Mouse (Mus musculus) forebrain, embryonic 15.5 days (tissue): ENCODE results near the gene Rai14. TPM values are rescaled to one million over a fixed set of nuclear protein-coding genes. Genes with fewer than 3 reads are reported as not detected.

Experiments used
- ATAC-seq: fragments of 200-750 bp; cut with Nextera tagmentation; replicated peaks from 2 replicates; pipeline ENCODE4 v1.8.0; 2017; ENCODE audit warnings: mild to moderate bottlenecking, moderate TSS enrichment, moderate library complexity
- H3K27ac ChIP-seq: fragments of 300-500 bp; sonication (generic); replicated peaks from 2 replicates; pipeline ENCODE4 v1.5.1; 2015; ENCODE audit warnings: mild to moderate bottlenecking, inconsistent platforms
- H3K27me3 ChIP-seq: fragments of 300-500 bp; sonication (generic); 2 replicates; pipeline ENCODE4 v1.6.1; 2015; ENCODE audit warnings: inconsistent platforms
- H3K36me3 ChIP-seq: fragments of 300-500 bp; sonication (generic); 2 replicates; pipeline ENCODE4 v1.6.1; 2015; ENCODE audit warnings: mild to moderate bottlenecking, inconsistent platforms
- H3K4me1 ChIP-seq: fragments of 300-500 bp; sonication (generic); 2 replicates; pipeline ENCODE4 v1.6.1; 2015; ENCODE audit warnings: inconsistent platforms
- H3K4me2 ChIP-seq: fragments of 300-500 bp; sonication (generic); replicated peaks from 2 replicates; pipeline ENCODE4 v1.6.1; 2015; ENCODE audit warnings: mild to moderate bottlenecking, inconsistent platforms
- H3K4me3 ChIP-seq: fragments of 300-500 bp; sonication (generic); 2 replicates; pipeline ENCODE4 v1.5.1; 2015; ENCODE audit warnings: mild to moderate bottlenecking, inconsistent platforms
- H3K9ac ChIP-seq: fragments of 300-500 bp; sonication (generic); replicated peaks from 2 replicates; pipeline ENCODE4 v1.6.1; 2015; ENCODE audit warnings: mild to moderate bottlenecking, inconsistent platforms
- H3K9me3 ChIP-seq: fragments of 300-500 bp; sonication (generic); 2 replicates; pipeline ENCODE4 v1.6.1; 2016; ENCODE audit warnings: inconsistent platforms
- WGBS: fragments of 180-500 bp; shearing (Covaris S2); methylation state at CpG from one replicate; pipeline ENCODE4 v1.1.7; 2015; ENCODE audit warnings: mixed read lengths; 5-methylcytosine and 5-hydroxymethylcytosine counted together
- polyA plus RNA-seq: library from polyadenylated mRNA; unstranded; fragments of >200 nt; fragmentation: Nextera tagmentation; extraction: Ambion mirVana; gene quantifications from 2 replicates; pipeline ENCODE4 v1.2.1, GENCODE M21; 2015

Gene Rai14
- polyA plus RNA-seq, 1 experiment from 2014 or later: 37.4 TPM

GRCm38 (mm10) chr15:10719511-10719910, 5.1 kb upstream of the Rai14 start:
- 90% methylated on average over 3 of the region's 3 CpGs for WGBS
- H3K4me2 ChIP-seq: no peak overlapping the region
- no peaks in the 10 kb centered on the region for H3K36me3 ChIP-seq

DNA sequence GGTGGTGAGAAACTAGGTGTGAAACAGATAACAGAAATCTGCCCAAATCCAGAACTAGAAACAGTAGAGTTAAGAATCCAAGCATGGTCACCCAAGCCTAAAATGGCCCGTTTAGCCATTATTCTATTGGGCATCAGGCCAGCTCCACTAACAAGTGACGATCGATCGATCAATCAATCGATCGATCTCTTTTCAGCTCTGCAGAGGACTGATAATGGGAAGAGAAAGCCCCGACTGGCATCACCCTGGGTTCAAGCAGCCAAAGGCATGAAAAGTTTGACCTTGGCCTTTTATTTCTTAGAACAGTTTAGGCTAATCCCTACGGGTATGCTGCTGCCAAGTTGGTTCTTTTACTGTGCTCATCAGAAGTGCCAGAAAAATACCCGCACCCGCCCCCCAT, 4.3 kb upstream of the Rai14 start:
- no peaks in the 10 kb centered on the region for H3K9me3 ChIP-seq
- 80% methylated on average over 10 of the region's 10 CpGs for WGBS
- H3K4me2 ChIP-seq: no peak overlapping the region
- no peak overlapping the region for H3K27ac ChIP-seq
- H3K9ac ChIP-seq: no peak overlapping the region
- peaks cover 8% of the 10 kb centered on the region for H3K4me1 ChIP-seq
- no peak for ATAC-seq
- H3K27me3 ChIP-seq: no peaks in the 10 kb centered on the region
- H3K36me3 ChIP-seq: no peaks in the 10 kb centered on the region
- no peak overlapping the region for H3K4me3 ChIP-seq

More at GRCm38 (mm10) chr15:10719511-10719910, 5.1 kb upstream of the Rai14 start:
- Histone ChIP-seq H3K9ac (no peak overlapping the region), H3K9me3 (no peaks in the 10 kb centered on the region), H3K4me1 (peaks cover 6% of the 10 kb centered on the region; the same call in 1 of the 2 replicates), H3K4me3 (no peak overlapping the region), H3K27me3 (no peaks in the 10 kb centered on the region), H3K27ac (no peak overlapping the region)
- no peak for ATAC-seq

DNA sequence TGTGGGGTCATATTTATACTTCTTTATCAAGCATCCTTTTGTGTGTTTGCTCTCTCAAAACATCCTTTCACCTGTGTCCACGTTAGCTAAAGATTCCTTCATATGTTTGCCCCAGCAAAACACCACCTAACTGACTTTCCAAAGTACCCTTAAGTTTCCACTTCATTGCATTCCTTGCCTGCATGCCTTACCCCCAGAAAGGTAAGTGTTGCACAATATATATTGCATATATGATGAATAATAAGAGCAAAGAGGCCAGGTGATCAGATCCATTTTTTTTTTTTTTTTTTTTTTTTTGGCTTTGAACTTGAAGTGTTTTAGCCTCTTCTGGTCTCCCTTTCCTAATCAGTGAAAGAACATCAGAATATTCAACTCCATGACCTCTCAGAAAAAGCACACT, 2.9 kb upstream of the Rai14 start:
- no peak overlapping the region for H3K9ac ChIP-seq
- no peak overlapping the region for H3K27ac ChIP-seq
- H3K4me2 ChIP-seq: no peak overlapping the region
- H3K4me3 ChIP-seq: no peak overlapping the region
- no peaks in the 10 kb centered on the region for H3K9me3 ChIP-seq
- 100% methylated on average over 1 of the region's 1 CpGs for WGBS
- peaks cover 23% of the 10 kb centered on the region for H3K4me1 ChIP-seq
- H3K27me3 ChIP-seq: no peaks in the 10 kb centered on the region
- H3K36me3 ChIP-seq: no peaks in the 10 kb centered on the region
- no peak for ATAC-seq

- Histone ChIP-seq H3K4me1 (peaks cover 35% of the 10 kb centered on the region), H3K27ac (no peak overlapping the region), H3K36me3 (no peaks in the 10 kb centered on the region), H3K9me3 (no peaks in the 10 kb centered on the region), H3K9ac (no peak overlapping the region), H3K27me3 (no peaks in the 10 kb centered on the region), H3K4me2 (no peak overlapping the region), H3K4me3 (no peak overlapping the region)
- WGBS: 7% methylated on average over 5 of the region's 5 CpGs
- ATAC-seq: no peak
Measured at GRCm38 (mm10) chr15:10715966-10716365, 1.5 kb upstream of the Rai14 start.

- under 1% methylated on average over 10 of the region's 10 CpGs for WGBS
- peak overlapping the region; percentile 80; the same call in 1 of the 2 replicates for H3K27ac ChIP-seq
- H3K36me3 ChIP-seq: no peaks in the 10 kb centered on the region
- peak overlapping the region; percentile 93; the same call in 1 of the 2 replicates for H3K9ac ChIP-seq
- peak; percentile 34 for ATAC-seq
- no peaks in the 10 kb centered on the region for H3K9me3 ChIP-seq
- peak overlapping the region; percentile 95 for H3K4me3 ChIP-seq
- H3K4me1 ChIP-seq: peaks cover 36% of the 10 kb centered on the region
- H3K27me3 ChIP-seq: no peaks in the 10 kb centered on the region
- H3K4me2 ChIP-seq: peak overlapping the region; percentile 99
Measured at GRCm38 (mm10) chr15:10715139-10715505, 698 bp upstream of the Rai14 start.

DNA sequence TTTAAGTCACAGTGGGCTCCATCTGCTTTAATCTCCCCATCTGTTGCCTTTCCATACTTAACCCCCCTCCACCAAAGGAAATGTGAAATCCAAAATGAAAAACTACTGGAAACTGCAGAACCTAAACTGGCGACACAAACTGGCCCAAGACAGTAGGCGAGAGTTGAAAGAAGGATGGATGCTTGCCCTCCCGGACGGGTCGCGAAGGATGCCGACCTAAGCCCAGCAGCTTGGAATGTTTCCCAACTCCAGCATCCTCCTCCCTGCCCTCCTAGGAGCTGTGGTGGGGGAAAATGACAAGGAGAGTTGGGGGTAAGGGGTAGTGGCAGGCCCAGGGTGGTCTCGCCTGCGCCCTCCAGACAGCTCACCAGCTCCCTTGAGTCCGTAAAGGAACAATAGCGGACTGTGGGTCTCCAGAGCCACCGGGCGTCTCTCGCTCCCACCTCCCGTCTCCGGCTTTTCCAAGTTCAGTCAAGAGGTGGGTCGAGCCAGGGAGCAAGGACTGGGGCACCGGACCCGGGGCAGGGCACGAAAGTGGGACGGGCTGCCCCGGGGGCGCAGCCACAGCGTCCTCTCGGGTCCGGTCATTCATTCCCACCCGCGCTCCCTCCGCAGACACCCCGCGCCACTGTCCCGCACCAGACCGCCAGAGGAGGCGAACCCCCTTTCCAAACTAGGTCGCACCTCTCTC, 653 bp downstream of the Rai14 start:
- H3K4me1 ChIP-seq: peaks cover 36% of the 10 kb centered on the region
- no peaks in the 10 kb centered on the region for H3K27me3 ChIP-seq
- peak overlapping the region; percentile 95 for H3K4me3 ChIP-seq
- H3K27ac ChIP-seq: peak overlapping the region; percentile 80
- no peaks in the 10 kb centered on the region for H3K36me3 ChIP-seq
- peak overlapping the region; percentile 93 for H3K9ac ChIP-seq
- no peaks in the 10 kb centered on the region for H3K9me3 ChIP-seq
- peak; percentile 70 for ATAC-seq
- peak overlapping the region; percentile 99 for H3K4me2 ChIP-seq
- WGBS: under 1% methylated on average over 35 of the region's 35 CpGs

DNA sequence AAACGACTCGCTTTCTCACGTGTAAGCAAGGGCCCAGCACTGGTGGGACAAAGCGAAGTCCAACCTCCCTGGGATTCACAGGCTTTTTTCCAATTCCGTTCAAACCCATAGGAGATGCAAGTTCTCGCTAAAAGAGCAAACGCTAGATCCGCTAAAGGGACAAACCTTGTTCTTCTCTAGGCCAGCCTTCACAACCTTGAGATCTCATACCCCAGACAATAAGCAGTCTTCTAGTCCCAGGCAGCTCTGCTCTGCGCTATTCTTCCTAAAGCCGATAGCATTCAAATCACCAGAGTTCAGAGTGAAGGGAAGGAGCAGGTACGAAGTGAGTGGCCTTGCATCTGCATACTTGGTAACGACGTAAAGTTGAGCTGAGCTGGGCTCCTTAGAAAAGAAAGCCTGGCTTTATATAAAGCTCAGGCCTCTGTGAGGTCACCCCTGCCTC, 1.2 kb downstream of the Rai14 start:
- no peaks in the 10 kb centered on the region for H3K9me3 ChIP-seq
- H3K4me3 ChIP-seq: peak overlapping the region; percentile 95
- H3K9ac ChIP-seq: peak overlapping the region; percentile 93
- WGBS: 5% methylated on average over 13 of the region's 13 CpGs
- no peaks in the 10 kb centered on the region for H3K27me3 ChIP-seq
- peak overlapping the region; percentile 80 for H3K27ac ChIP-seq
- ATAC-seq: peak; percentile 17
- H3K4me1 ChIP-seq: peaks cover 36% of the 10 kb centered on the region
- peak overlapping the region; percentile 99 for H3K4me2 ChIP-seq
- H3K36me3 ChIP-seq: no peaks in the 10 kb centered on the region

DNA sequence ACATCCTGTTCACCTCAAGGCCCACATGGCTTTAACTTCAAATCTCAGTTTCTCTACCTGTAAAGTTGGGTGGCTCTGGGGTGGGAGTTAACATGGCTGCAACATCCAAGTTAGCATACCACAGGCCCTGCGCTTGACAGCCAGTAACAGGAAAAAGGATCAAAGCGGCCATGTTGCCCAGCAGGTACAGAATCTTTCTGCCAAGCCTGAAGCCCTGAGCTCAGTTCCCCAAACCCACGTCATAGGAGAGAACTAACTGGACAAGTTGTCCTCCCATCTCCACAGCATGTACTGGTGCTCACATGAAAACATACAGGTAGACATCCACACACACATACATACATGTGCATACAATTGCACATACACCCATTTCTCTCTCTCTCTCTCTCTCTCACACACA, 2.1 kb downstream of the Rai14 start:
- peak overlapping the region; percentile 93 for H3K9ac ChIP-seq
- 61% methylated on average over 3 of the region's 3 CpGs for WGBS
- no peaks in the 10 kb centered on the region for H3K9me3 ChIP-seq

GRCm38 (mm10) chr15:10711231-10711630, 3.2 kb downstream of the Rai14 start:
- H3K36me3 ChIP-seq: no peaks in the 10 kb centered on the region
- peaks cover 37% of the 10 kb centered on the region for H3K4me1 ChIP-seq
- no peaks in the 10 kb centered on the region for H3K27me3 ChIP-seq
- WGBS: 52% methylated on average over 6 of the region's 6 CpGs
- 0 out of 2 replicates have a peak overlapping the region, but pooled peaks have one; percentile 16 for H3K27ac ChIP-seq
- 0 out of 2 replicates have a peak overlapping the region, but pooled peaks have one; percentile 6 for H3K9ac ChIP-seq
- H3K4me3 ChIP-seq: no peak overlapping the region
- H3K9me3 ChIP-seq: no peaks in the 10 kb centered on the region
- peak overlapping the region; percentile 27 for H3K4me2 ChIP-seq
- ATAC-seq: no peak

More for the DNA sequence above, 2.1 kb downstream of the Rai14 start:
- Histone ChIP-seq H3K4me3 (peak overlapping the region; percentile 95), H3K36me3 (no peaks in the 10 kb centered on the region), H3K4me2 (peak overlapping the region; percentile 99), H3K27ac (no peak overlapping the region), H3K4me1 (peaks cover 36% of the 10 kb centered on the region), H3K27me3 (no peaks in the 10 kb centered on the region)
- no peak for ATAC-seq

GRCm38 (mm10) chr15:10708591-10709272, 5.7 kb downstream of the Rai14 start:
- 91% methylated on average over 10 of the region's 10 CpGs for WGBS
- H3K9me3 ChIP-seq: no peaks in the 10 kb centered on the region
- no peaks in the 10 kb centered on the region for H3K27me3 ChIP-seq
- H3K4me1 ChIP-seq: peaks cover 33% of the 10 kb centered on the region
- no peak overlapping the region for H3K4me2 ChIP-seq
- H3K4me3 ChIP-seq: no peak overlapping the region
- H3K36me3 ChIP-seq: no peaks in the 10 kb centered on the region
- no peak for ATAC-seq
- no peak overlapping the region for H3K27ac ChIP-seq
- H3K9ac ChIP-seq: no peak overlapping the region

DNA sequence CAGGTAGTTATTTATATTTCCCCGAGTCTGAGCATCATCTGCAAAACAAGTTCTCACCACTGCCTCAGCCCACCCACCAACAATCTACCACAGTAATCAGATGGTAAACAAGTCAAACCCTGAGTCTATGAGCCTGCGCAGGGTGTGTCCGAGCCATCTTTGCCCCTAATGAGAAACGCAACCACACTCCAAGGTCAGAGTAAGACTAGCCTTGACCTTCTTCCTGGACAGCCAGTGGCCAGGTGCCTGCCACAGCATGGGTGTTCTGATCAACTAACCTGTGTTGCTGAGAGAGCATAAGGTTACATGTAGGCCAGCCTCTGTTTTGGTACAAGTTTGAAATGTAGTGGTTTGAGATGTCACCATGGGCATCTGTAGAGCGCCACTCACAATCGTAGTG, 7.3 kb downstream of the Rai14 start:
- H3K4me3 ChIP-seq: no peak overlapping the region
- peaks cover 20% of the 10 kb centered on the region for H3K4me1 ChIP-seq
- H3K27ac ChIP-seq: no peak overlapping the region
- ATAC-seq: no peak
- no peak overlapping the region for H3K4me2 ChIP-seq
- no peaks in the 10 kb centered on the region for H3K27me3 ChIP-seq
- no peaks in the 10 kb centered on the region for H3K9me3 ChIP-seq
- 95% methylated on average over 6 of the region's 6 CpGs for WGBS
- no peaks in the 10 kb centered on the region for H3K36me3 ChIP-seq
- H3K9ac ChIP-seq: no peak overlapping the region

DNA sequence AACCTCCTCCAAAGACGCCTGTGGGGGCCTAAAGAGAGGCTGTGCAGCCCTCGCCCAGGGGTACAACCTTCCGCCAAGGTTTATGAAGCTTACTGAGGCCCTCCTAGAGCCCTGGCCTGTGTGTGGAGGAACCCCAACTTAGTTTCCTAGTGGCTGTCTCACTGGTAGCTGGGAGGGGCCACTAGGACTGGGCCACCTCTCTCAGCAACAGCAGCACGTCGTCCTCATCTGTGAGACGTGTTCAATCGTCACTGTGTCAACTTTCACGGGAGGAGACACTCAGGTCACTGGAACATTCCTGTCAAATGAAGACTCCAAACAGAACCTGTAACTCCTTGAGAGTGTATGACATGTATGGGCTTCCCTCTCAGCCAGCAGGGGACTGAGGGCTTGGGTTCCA, 8.0 kb downstream of the Rai14 start:
- H3K9ac ChIP-seq: no peak overlapping the region
- H3K4me3 ChIP-seq: no peak overlapping the region
- H3K4me2 ChIP-seq: no peak overlapping the region
- no peaks in the 10 kb centered on the region for H3K9me3 ChIP-seq
- H3K27ac ChIP-seq: no peak overlapping the region
- H3K36me3 ChIP-seq: no peaks in the 10 kb centered on the region
- no peak for ATAC-seq
- H3K27me3 ChIP-seq: no peaks in the 10 kb centered on the region
- WGBS: 86% methylated on average over 8 of the region's 8 CpGs
- H3K4me1 ChIP-seq: peaks cover 15% of the 10 kb centered on the region
